Mouse (Mus musculus): ENCODE measurements at regions not wholly inside any gene's neighbourhood (a gene's known extent, or its start where the extent isn't known, plus 50 kb on each side); places are given as distances from the start of the nearest gene placed in this dataset.
A peak's percentile ranks its signal among the peaks of the same experiment; 100 is the strongest.

GRCm38 (mm10) chr7:40737496-40737895 lies 160.6 kb upstream of the Vstm2b start:
- Histone ChIP-seq H3K4me1 (ENCODE audit: control insufficient read depth, insufficient read depth, low read length) (peaks cover 3% of the 10 kb centered on the region; the same call in 1 of the 2 replicates), H3K27me3 (ENCODE audit: control insufficient read depth, insufficient read depth, low read depth, low read length) (no peaks in the 10 kb centered on the region), H3K9me3 (replicated peaks; ENCODE audit: control insufficient read depth, low read length, poor library complexity, severe bottlenecking) (no peaks in the 10 kb centered on the region), H3K27ac (ENCODE audit: low read length) (no peak overlapping the region), H3K9ac (ENCODE audit: low read depth, low read length) (no peak overlapping the region), H3K4me3 (ENCODE audit: low read depth, low read length) (no peak overlapping the region), H3K36me3 (ENCODE audit: control insufficient read depth, insufficient read depth, low read length) (no peaks in the 10 kb centered on the region), H3K4me2 (ENCODE audit: low read length) (no peak overlapping the region)
- peak; percentile 59; the same call in 1 of the 2 replicates for ATAC-seq
- WGBS: 76% methylated on average over 7 of the region's 7 CpGs

GRCm38 (mm10) chr7:40738174-40738573 lies 160.0 kb upstream of the Vstm2b start:
- H3K4me3 ChIP-seq (ENCODE audit: low read depth, low read length): no peak overlapping the region
- ATAC-seq: no peak
- peaks cover 3% of the 10 kb centered on the region; the same call in 1 of the 2 replicates for H3K4me1 ChIP-seq (ENCODE audit: control insufficient read depth, insufficient read depth, low read length)
- 88% methylated on average over 3 of the region's 3 CpGs for WGBS
- no peak overlapping the region for H3K4me2 ChIP-seq (ENCODE audit: low read length)
- H3K27me3 ChIP-seq (ENCODE audit: control insufficient read depth, insufficient read depth, low read depth, low read length): no peaks in the 10 kb centered on the region
- H3K9ac ChIP-seq (ENCODE audit: low read depth, low read length): no peak overlapping the region
- no peaks in the 10 kb centered on the region for H3K36me3 ChIP-seq (ENCODE audit: control insufficient read depth, insufficient read depth, low read length)
- H3K27ac ChIP-seq (ENCODE audit: low read length): no peak overlapping the region
- H3K9me3 ChIP-seq (replicated peaks; ENCODE audit: control insufficient read depth, low read length, poor library complexity, severe bottlenecking): no peaks in the 10 kb centered on the region

GRCm38 (mm10) chr7:40742553-40743151 lies 155.5 kb upstream of the Vstm2b start:
- Histone ChIP-seq H3K27ac (ENCODE audit: low read length) (no peak overlapping the region), H3K4me2 (ENCODE audit: low read length) (no peak overlapping the region), H3K4me1 (ENCODE audit: control insufficient read depth, insufficient read depth, low read length) (no peaks in the 10 kb centered on the region), H3K9ac (ENCODE audit: low read depth, low read length) (no peak overlapping the region), H3K9me3 (replicated peaks; ENCODE audit: control insufficient read depth, low read length, poor library complexity, severe bottlenecking) (no peaks in the 10 kb centered on the region), H3K27me3 (ENCODE audit: control insufficient read depth, insufficient read depth, low read depth, low read length) (no peaks in the 10 kb centered on the region), H3K4me3 (ENCODE audit: low read depth, low read length) (no peak overlapping the region), H3K36me3 (ENCODE audit: control insufficient read depth, insufficient read depth, low read length) (no peaks in the 10 kb centered on the region)
- ATAC-seq: no peak
- WGBS: 67% methylated on average over 4 of the region's 4 CpGs

GRCm38 (mm10) chr7:40751779-40752178 lies 146.3 kb upstream of the Vstm2b start:
- H3K27me3 ChIP-seq (ENCODE audit: control insufficient read depth, insufficient read depth, low read depth, low read length): no peaks in the 10 kb centered on the region
- peaks cover 4% of the 10 kb centered on the region for H3K4me1 ChIP-seq (ENCODE audit: control insufficient read depth, insufficient read depth, low read length)
- peak; percentile 85 for ATAC-seq
- H3K9ac ChIP-seq (ENCODE audit: low read depth, low read length): no peak overlapping the region
- H3K27ac ChIP-seq (ENCODE audit: low read length): 0 out of 2 replicates have a peak overlapping the region, but pooled peaks have one; percentile 39
- H3K36me3 ChIP-seq (ENCODE audit: control insufficient read depth, insufficient read depth, low read length): no peaks in the 10 kb centered on the region
- no peak overlapping the region for H3K4me3 ChIP-seq (ENCODE audit: low read depth, low read length)
- no peaks in the 10 kb centered on the region for H3K9me3 ChIP-seq (replicated peaks; ENCODE audit: control insufficient read depth, low read length, poor library complexity, severe bottlenecking)
- 42% methylated on average over 2 of the region's 2 CpGs for WGBS
- no peak overlapping the region for H3K4me2 ChIP-seq (ENCODE audit: low read length)

- H3K9me3 ChIP-seq (replicated peaks; ENCODE audit: control insufficient read depth, low read length, poor library complexity, severe bottlenecking): no peaks in the 10 kb centered on the region
- H3K4me2 ChIP-seq (ENCODE audit: low read length): no peak overlapping the region
- H3K4me3 ChIP-seq (ENCODE audit: low read depth, low read length): no peak overlapping the region
- H3K9ac ChIP-seq (ENCODE audit: low read depth, low read length): no peak overlapping the region
- 65% methylated on average over 3 of the region's 3 CpGs for WGBS
- ATAC-seq: peak; percentile 51; the same call in 1 of the 2 replicates
- H3K36me3 ChIP-seq (ENCODE audit: control insufficient read depth, insufficient read depth, low read length): no peaks in the 10 kb centered on the region
- H3K27ac ChIP-seq (ENCODE audit: low read length): no peak overlapping the region
- H3K4me1 ChIP-seq (ENCODE audit: control insufficient read depth, insufficient read depth, low read length): peaks cover 4% of the 10 kb centered on the region
- no peaks in the 10 kb centered on the region for H3K27me3 ChIP-seq (ENCODE audit: control insufficient read depth, insufficient read depth, low read depth, low read length)
Observed at GRCm38 (mm10) chr7:40752195-40752594, 145.9 kb upstream of the Vstm2b start.

- 58% methylated on average over 1 of the region's 1 CpGs for WGBS
- H3K4me1 ChIP-seq (ENCODE audit: control insufficient read depth, insufficient read depth, low read length): peaks cover 4% of the 10 kb centered on the region
- ATAC-seq: no peak
- no peak overlapping the region for H3K27ac ChIP-seq (ENCODE audit: low read length)
- H3K9me3 ChIP-seq (replicated peaks; ENCODE audit: control insufficient read depth, low read length, poor library complexity, severe bottlenecking): no peaks in the 10 kb centered on the region
- no peak overlapping the region for H3K4me3 ChIP-seq (ENCODE audit: low read depth, low read length)
- no peaks in the 10 kb centered on the region for H3K36me3 ChIP-seq (ENCODE audit: control insufficient read depth, insufficient read depth, low read length)
- H3K4me2 ChIP-seq (ENCODE audit: low read length): no peak overlapping the region
- H3K9ac ChIP-seq (ENCODE audit: low read depth, low read length): no peak overlapping the region
- no peaks in the 10 kb centered on the region for H3K27me3 ChIP-seq (ENCODE audit: control insufficient read depth, insufficient read depth, low read depth, low read length)
Observed at GRCm38 (mm10) chr7:40753490-40753889, 144.6 kb upstream of the Vstm2b start.

GRCm38 (mm10) chr7:40762520-40762919 lies 135.6 kb upstream of the Vstm2b start:
- Histone ChIP-seq H3K27me3 (ENCODE audit: control insufficient read depth, insufficient read depth, low read depth, low read length) (no peaks in the 10 kb centered on the region), H3K4me2 (ENCODE audit: low read length) (no peak overlapping the region), H3K4me1 (ENCODE audit: control insufficient read depth, insufficient read depth, low read length) (0 out of 2 replicates have a peak, but pooled peaks cover 8% of the 10 kb centered on the region), H3K9ac (ENCODE audit: low read depth, low read length) (no peak overlapping the region), H3K4me3 (ENCODE audit: low read depth, low read length) (no peak overlapping the region), H3K9me3 (replicated peaks; ENCODE audit: control insufficient read depth, low read length, poor library complexity, severe bottlenecking) (no peaks in the 10 kb centered on the region), H3K27ac (ENCODE audit: low read length) (no peak overlapping the region), H3K36me3 (ENCODE audit: control insufficient read depth, insufficient read depth, low read length) (no peaks in the 10 kb centered on the region)
- WGBS: 11% methylated on average over 5 of the region's 5 CpGs
- ATAC-seq: peak; percentile 58; the same call in 1 of the 2 replicates

GRCm38 (mm10) chr7:40766142-40766541 lies 132.0 kb upstream of the Vstm2b start:
- WGBS: 34% methylated on average over 3 of the region's 3 CpGs
- H3K4me3 ChIP-seq (ENCODE audit: low read depth, low read length): no peak overlapping the region
- peak; percentile 22; the same call in 1 of the 2 replicates for ATAC-seq
- H3K9me3 ChIP-seq (replicated peaks; ENCODE audit: control insufficient read depth, low read length, poor library complexity, severe bottlenecking): no peaks in the 10 kb centered on the region
- H3K36me3 ChIP-seq (ENCODE audit: control insufficient read depth, insufficient read depth, low read length): no peaks in the 10 kb centered on the region
- H3K4me1 ChIP-seq (ENCODE audit: control insufficient read depth, insufficient read depth, low read length): peaks cover 16% of the 10 kb centered on the region; the same call in 1 of the 2 replicates
- H3K9ac ChIP-seq (ENCODE audit: low read depth, low read length): no peak overlapping the region
- no peaks in the 10 kb centered on the region for H3K27me3 ChIP-seq (ENCODE audit: control insufficient read depth, insufficient read depth, low read depth, low read length)
- H3K4me2 ChIP-seq (ENCODE audit: low read length): no peak overlapping the region
- no peak overlapping the region for H3K27ac ChIP-seq (ENCODE audit: low read length)

- no peak for ATAC-seq
- no peaks in the 10 kb centered on the region for H3K9me3 ChIP-seq (replicated peaks; ENCODE audit: control insufficient read depth, low read length, poor library complexity, severe bottlenecking)
Observed at GRCm38 (mm10) chr7:40776220-40776619, 121.9 kb upstream of the Vstm2b start.

More at GRCm38 (mm10) chr7:40776220-40776619, 121.9 kb upstream of the Vstm2b start:
- Histone ChIP-seq H3K36me3 (ENCODE audit: control insufficient read depth, insufficient read depth, low read length) (no peaks in the 10 kb centered on the region), H3K4me2 (ENCODE audit: low read length) (no peak overlapping the region), H3K27me3 (ENCODE audit: control insufficient read depth, insufficient read depth, low read depth, low read length) (no peaks in the 10 kb centered on the region), H3K4me1 (ENCODE audit: control insufficient read depth, insufficient read depth, low read length) (no peaks in the 10 kb centered on the region), H3K9ac (ENCODE audit: low read depth, low read length) (no peak overlapping the region), H3K4me3 (ENCODE audit: low read depth, low read length) (no peak overlapping the region), H3K27ac (ENCODE audit: low read length) (no peak overlapping the region)
- WGBS: 35% methylated on average over 4 of the region's 4 CpGs

Measured in midbrain, embryonic 16.5 days (tissue).